Mouse (Mus musculus) thymus, adult 2 months (tissue): ENCODE measurements around the gene Letmd1.

Experiments
- CTCF ChIP-seq: fragments of 200-500 bp; IDR thresholded peaks from 2 replicates; pipeline ENCODE4 v1.5.1; 2012; ENCODE audit warnings: mild to moderate bottlenecking, control low read depth, low read length, moderate library complexity, borderline replicate concordance; ENCODE audit not compliant: control insufficient read depth, poor library complexity, insufficient read depth; ENCODE audit errors: extremely low read depth
- POLR2A ChIP-seq: fragments of 200-500 bp; IDR thresholded peaks from 2 replicates; pipeline ENCODE4 v1.6.1; 2012; ENCODE audit warnings: mild to moderate bottlenecking, low read length, control low read depth, moderate library complexity; ENCODE audit not compliant: control insufficient read depth, poor library complexity, insufficient read depth; ENCODE audit errors: extremely low read depth

DNA sequence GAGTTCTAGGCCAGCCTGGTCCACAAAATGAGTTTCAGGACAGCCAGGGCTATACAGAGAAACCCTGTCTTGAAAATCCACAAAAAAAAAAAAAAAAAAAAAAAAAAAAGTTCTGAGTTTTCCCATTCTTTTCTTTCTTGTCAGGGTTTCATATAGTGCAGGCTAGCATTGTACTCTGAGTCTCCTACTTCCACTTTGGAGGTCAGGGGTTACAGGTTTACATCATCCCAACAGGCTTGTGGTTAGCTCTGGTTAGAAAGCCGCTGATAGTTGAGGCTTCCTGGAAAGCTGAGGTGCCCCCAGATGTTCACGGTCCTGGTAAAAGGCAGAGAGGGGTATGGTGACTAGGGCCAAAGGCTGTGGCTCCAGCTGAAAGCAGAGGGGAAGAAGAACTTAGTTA lies 21.9 kb upstream of the Letmd1 start:
- TF ChIP-seq CTCF (no peak), POLR2A (no peak)
